In genomic region chr5:66745996-66746681, GRCm38 (mm10) we compare ENCODE assay signal across 8 mouse cellular contexts. TPM values are rescaled to one million over a fixed set of nuclear protein-coding genes. Genes with fewer than 3 reads are reported as not detected.
DNase-seq lines count a peak whose midpoint lies in the region; ATAC-seq lines count a peak whose summit lies in the region.

No protein-coding gene starts in this region.

- WGBS in embryonic facial prominence, embryonic 13.5 days, result under 1% methylated on average over 41 of the region's 42 CpGs
- under 1% methylated on average over 42 of the region's 42 CpGs for WGBS in neural tube, embryonic 14.5 days

- H3K9ac ChIP-seq in embryonic facial prominence, embryonic 13.5 days, result peak overlapping the region; percentile 82
- peak overlapping the region; percentile 86 for H3K9ac ChIP-seq in neural tube, embryonic 14.5 days (replicated peaks; ENCODE audit: low read depth, low read length)

- H3K27me3 ChIP-seq in erythroblast, embryonic 14.5 days (ENCODE audit: control insufficient read depth), result peaks cover 34% of the 10 kb centered on the region
- peaks cover 13% of the 10 kb centered on the region for H3K27me3 ChIP-seq in embryonic facial prominence, embryonic 13.5 days
- no peaks in the 10 kb centered on the region for H3K27me3 ChIP-seq in neural tube, embryonic 14.5 days (ENCODE audit: control insufficient read depth, insufficient read depth, low read length)

- H3K27ac ChIP-seq in embryonic facial prominence, embryonic 13.5 days, result peak overlapping the region; percentile 66
- H3K27ac ChIP-seq in neural tube, embryonic 14.5 days (ENCODE audit: low read depth, low read length), result peak overlapping the region; percentile 81

- peak overlapping the region; percentile 94 for H3K4me2 ChIP-seq in embryonic facial prominence, embryonic 13.5 days
- peak overlapping the region; percentile 81 for H3K4me2 ChIP-seq in neural tube, embryonic 14.5 days (ENCODE audit: low read depth, low read length)

- H3K4me3 ChIP-seq in erythroblast, embryonic 14.5 days (replicated peaks), result peak overlapping the region; percentile 5
- peak overlapping the region; percentile 73 for H3K4me3 ChIP-seq in embryonic facial prominence, embryonic 13.5 days
- H3K4me3 ChIP-seq in neural tube, embryonic 14.5 days (ENCODE audit: low read depth, low read length), result peak overlapping the region; percentile 78

- H3K4me1 ChIP-seq in erythroblast, embryonic 14.5 days (ENCODE audit: control insufficient read depth), result no peaks in the 10 kb centered on the region
- H3K4me1 ChIP-seq in embryonic facial prominence, embryonic 13.5 days, result peaks cover 32% of the 10 kb centered on the region
- peaks cover 24% of the 10 kb centered on the region for H3K4me1 ChIP-seq in neural tube, embryonic 14.5 days (ENCODE audit: control insufficient read depth, insufficient read depth, low read length)

- DNase-seq in heart, adult 9 months (ENCODE audit: low spot score in 2 of 2), result peak; percentile 42 to 59
- peak; percentile 40 for DNase-seq in kidney, adult 9 months
- peak; percentile 23 for DNase-seq in liver
- DNase-seq in thymus, adult 18-20 months, result no peak

- no peaks in the 10 kb centered on the region for H3K36me3 ChIP-seq in erythroblast, embryonic 14.5 days (ENCODE audit: control insufficient read depth)
- no peaks in the 10 kb centered on the region for H3K36me3 ChIP-seq in embryonic facial prominence, embryonic 13.5 days
- no peaks in the 10 kb centered on the region for H3K36me3 ChIP-seq in neural tube, embryonic 14.5 days (ENCODE audit: control insufficient read depth, insufficient read depth, low read length)

- no peak for ATAC-seq in erythroblast, adult 5-6 weeks (replicated peaks; ENCODE audit: low FRiP score, poor library complexity, severe bottlenecking)
- peak; percentile 64 for ATAC-seq in embryonic facial prominence, embryonic 13.5 days (ENCODE audit: insufficient number of reproducible peaks, insufficient read depth, low FRiP score, low TSS enrichment, low read depth)
- peak; percentile 72 for ATAC-seq in neural tube, embryonic 14.5 days (ENCODE audit: low read depth)

- 0 out of 2 replicates have a peak, but pooled peaks cover 3% of the 10 kb centered on the region for H3K9me3 ChIP-seq in erythroblast, embryonic 14.5 days (ENCODE audit: control insufficient read depth, low read length)
- H3K9me3 ChIP-seq in embryonic facial prominence, embryonic 13.5 days, result no peaks in the 10 kb centered on the region
- no peaks in the 10 kb centered on the region for H3K9me3 ChIP-seq in neural tube, embryonic 14.5 days (ENCODE audit: control insufficient read depth, low read length)

RNA-seq across cellular contexts. Expression of gene Limch1, which starts 0.5 kb away (rescaled TPM):
- 0.01 TPM in 1 of 2 replicates, not detected in the other for polyA plus RNA-seq in erythroblast, embryonic 14.5 days (2012)
- total RNA-seq in erythroblast, adult 5-6 weeks (2015; ENCODE audit: low replicate concordance), result not detected in 2 replicates
- 0.70 TPM in 1 of 2 replicates, not detected in the other for total RNA-seq in erythroblast, adult 5-6 weeks (2017; ENCODE audit: low replicate concordance)
- polyA plus RNA-seq in embryonic facial prominence, embryonic 13.5 days (2015; fragmentation: Nextera tagmentation; extraction: Ambion mirVana), result 106 and 115 TPM in 2 replicates
- polyA plus RNA-seq in neural tube, embryonic 14.5 days (2014; fragmentation: Nextera tagmentation; extraction: Ambion mirVana), result 81.8 and 84.9 TPM in 2 replicates

Comparison
In these comparisons a context has a peak if more than half of its experiments do, and no peak if none do; other contexts are left out.
1. H3K4me3 ChIP-seq: peak in every context shown above with its lines; median percentile 78 in neural tube, embryonic 14.5 days; 73 in embryonic facial prominence, embryonic 13.5 days; 5 in erythroblast, embryonic 14.5 days.
2. DNase-seq: peak in heart, adult 9 months (2 of 2), kidney, adult 9 months (single experiment) and liver (single experiment); none in thymus, adult 18-20 months (0 of 2).
3. RNA of gene Limch1, which starts 0.5 kb away (polyA plus RNA-seq): 106 to 115 TPM in embryonic facial prominence, embryonic 13.5 days and 81.8 to 84.9 TPM in neural tube, embryonic 14.5 days; 0.01 TPM in erythroblast, embryonic 14.5 days; every median in the first group is over 10 times any median in the second.